Mouse (Mus musculus): ENCODE measurements at regions not wholly inside any gene's neighbourhood (a gene's known extent, or its start where the extent isn't known, plus 50 kb on each side); places are given as distances from the start of the nearest gene placed in this dataset.
A peak's percentile ranks its signal among the peaks of the same experiment; 100 is the strongest.

GRCm38 (mm10) chr9:25951144-25951543 lies 469.8 kb downstream of the Eepd1 start:
- DNase-seq (ENCODE audit: low spot score): no peak

DNA sequence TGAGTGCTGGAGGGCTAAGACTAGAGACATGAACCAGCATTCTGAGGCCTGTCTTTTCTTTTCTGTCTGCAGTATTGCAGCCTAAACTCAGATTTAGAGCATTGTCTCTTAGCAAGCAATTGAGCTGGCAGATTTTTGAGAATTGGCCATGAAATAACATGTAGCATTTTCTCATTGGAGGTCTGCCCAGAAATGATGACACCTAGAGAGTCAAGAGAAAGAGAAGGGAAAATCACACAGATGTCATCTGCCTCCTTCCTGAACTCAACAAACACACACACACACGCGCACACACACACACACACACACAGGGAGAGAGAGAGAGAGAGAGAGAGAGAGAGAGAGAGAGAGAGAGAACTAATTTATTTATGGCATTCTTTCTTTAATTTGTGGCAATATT lies 477.7 kb downstream of the Eepd1 start:
- peak; percentile 52 for DNase-seq (ENCODE audit: low spot score)

DNA sequence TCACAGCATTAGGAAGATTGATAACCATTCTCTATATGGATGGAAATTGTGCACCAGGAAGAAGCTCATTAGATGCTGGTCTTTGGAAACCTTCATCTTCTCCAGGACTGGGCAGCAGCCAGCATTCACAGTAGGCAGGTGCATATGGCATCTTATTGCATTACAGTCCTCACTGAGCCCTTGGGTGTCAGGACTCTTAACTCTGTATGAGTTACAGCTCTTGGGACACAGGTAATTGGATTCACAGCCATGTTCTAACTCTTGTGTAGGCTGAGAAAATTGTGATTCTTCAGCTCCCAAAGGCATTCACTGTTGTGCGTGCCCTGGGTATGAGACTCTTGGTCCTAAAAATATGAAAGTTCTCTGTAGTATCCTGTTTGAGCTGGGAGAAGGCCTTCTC lies 504.1 kb downstream of the Eepd1 start:
- no peak for DNase-seq (ENCODE audit: low spot score)

GRCm38 (mm10) chr9:25985920-25986319 lies 504.6 kb downstream of the Eepd1 start:
- no peak for DNase-seq (ENCODE audit: low spot score)

DNA sequence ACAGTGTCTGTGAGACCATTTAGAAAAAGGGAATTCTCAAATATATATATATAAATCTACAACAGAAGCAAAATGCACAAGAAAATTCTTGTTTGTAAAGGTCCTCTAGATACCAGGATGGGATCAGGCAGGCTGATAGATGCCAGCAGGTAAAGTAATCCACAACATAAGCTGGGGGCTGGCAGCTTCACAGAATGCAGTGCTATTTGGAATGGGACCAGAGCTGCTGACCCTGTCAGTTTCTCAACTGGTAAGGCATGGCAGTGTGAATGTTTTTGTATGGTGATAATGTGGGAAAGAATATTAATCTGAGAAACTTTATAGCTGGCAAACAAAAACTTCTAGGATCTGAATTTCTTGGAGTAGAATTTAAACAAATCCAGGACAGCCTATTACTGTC lies 520.5 kb downstream of the Eepd1 start:
- no peak for DNase-seq (ENCODE audit: low spot score)

All from layer of hippocampus, adult 11-12 months (tissue).